8 mouse cellular contexts compared by ENCODE assay signal in genomic region chr1:20058245-20058644, GRCm38 (mm10).
DNase-seq lines count a peak whose midpoint lies in the region; ATAC-seq and TF ChIP-seq lines count a peak whose summit lies in the region.

No protein-coding gene starts in this region.

- no peak overlapping the region for H3K4me2 ChIP-seq in heart, embryonic 11.5 days
- H3K4me2 ChIP-seq in heart, postnatal 0 days (ENCODE audit: low read depth, low read length): no peak overlapping the region
- H3K4me2 ChIP-seq in midbrain, embryonic 14.5 days (ENCODE audit: low read length): no peak overlapping the region

- TF ChIP-seq CTCF in heart, postnatal 0 days (IDR thresholded peaks at IDR 0.05; ENCODE audit: low read depth): no peak

- no peak for TF ChIP-seq EP300 in heart, postnatal 0 days (IDR thresholded peaks at IDR 0.05; ENCODE audit: low read depth)

- H3K27me3 ChIP-seq in heart, embryonic 11.5 days (ENCODE audit: control insufficient read depth, insufficient read depth, low read length): no peaks in the 10 kb centered on the region
- no peaks in the 10 kb centered on the region for H3K27me3 ChIP-seq in heart, postnatal 0 days (ENCODE audit: control insufficient read depth, insufficient read depth, low read length)
- H3K27me3 ChIP-seq in midbrain, embryonic 14.5 days (ENCODE audit: control insufficient read depth, insufficient read depth, low read length): no peaks in the 10 kb centered on the region

- H3K27ac ChIP-seq in heart, embryonic 11.5 days (ENCODE audit: low read depth, low read length): no peak overlapping the region
- H3K27ac ChIP-seq in heart, postnatal 0 days (ENCODE audit: low read depth): no peak overlapping the region
- no peak overlapping the region for H3K27ac ChIP-seq in midbrain, embryonic 14.5 days (replicated peaks; ENCODE audit: low read depth, low read length)

- WGBS in heart, embryonic 11.5 days (ENCODE audit: insufficient replicate concordance): 58% methylated on average over 3 of the region's 3 CpGs
- WGBS in heart, postnatal 0 days: 40% methylated on average over 3 of the region's 3 CpGs
- 56% methylated on average over 3 of the region's 3 CpGs for WGBS in midbrain, embryonic 14.5 days

- no peaks in the 10 kb centered on the region for H3K9me3 ChIP-seq in heart, embryonic 11.5 days (replicated peaks; ENCODE audit: control insufficient read depth, low read length)
- no peaks in the 10 kb centered on the region for H3K9me3 ChIP-seq in heart, postnatal 0 days (replicated peaks; ENCODE audit: control insufficient read depth, low read length)
- H3K9me3 ChIP-seq in midbrain, embryonic 14.5 days (ENCODE audit: control insufficient read depth, low read length): no peaks in the 10 kb centered on the region

- no peak overlapping the region for H3K4me3 ChIP-seq in heart, embryonic 11.5 days (ENCODE audit: low read depth, low read length)
- no peak overlapping the region for H3K4me3 ChIP-seq in heart, postnatal 0 days (ENCODE audit: low read depth, low read length)
- H3K4me3 ChIP-seq in midbrain, embryonic 14.5 days (replicated peaks; ENCODE audit: low read depth, low read length): no peak overlapping the region

- no peaks in the 10 kb centered on the region for H3K4me1 ChIP-seq in heart, embryonic 11.5 days (ENCODE audit: control insufficient read depth, insufficient read depth, low read length)
- no peaks in the 10 kb centered on the region for H3K4me1 ChIP-seq in heart, postnatal 0 days (ENCODE audit: control insufficient read depth, insufficient read depth)
- H3K4me1 ChIP-seq in midbrain, embryonic 14.5 days (ENCODE audit: control insufficient read depth, insufficient read depth, low read length): no peaks in the 10 kb centered on the region

- DNase-seq in heart, adult 11 months: peak; percentile 96
- DNase-seq in urinary bladder, postnatal 14 days (ENCODE audit: low spot score): peak; percentile 3
- DNase-seq in urinary bladder, adult 2 months (ENCODE audit: low spot score): no peak
- DNase-seq in heart, postnatal 0 days (ENCODE audit: low spot score): peak; percentile 52
- peak; percentile 18 for DNase-seq in midbrain, embryonic 14.5 days

- H3K9ac ChIP-seq in heart, embryonic 11.5 days (ENCODE audit: low read depth, low read length): no peak overlapping the region
- H3K9ac ChIP-seq in heart, postnatal 0 days (replicated peaks; ENCODE audit: low read depth, low read length): no peak overlapping the region
- H3K9ac ChIP-seq in midbrain, embryonic 14.5 days (replicated peaks; ENCODE audit: low read length): no peak overlapping the region

- H3K36me3 ChIP-seq in heart, embryonic 11.5 days (ENCODE audit: control insufficient read depth, insufficient read depth, low read length): no peaks in the 10 kb centered on the region
- H3K36me3 ChIP-seq in heart, postnatal 0 days (replicated peaks; ENCODE audit: control insufficient read depth, insufficient read depth, low read length): no peaks in the 10 kb centered on the region
- H3K36me3 ChIP-seq in midbrain, embryonic 14.5 days (ENCODE audit: control insufficient read depth, insufficient read depth, low read length): no peaks in the 10 kb centered on the region

- no peak; the same call in 1 of the 2 replicates for ATAC-seq in heart, embryonic 11.5 days (replicated peaks; ENCODE audit: insufficient number of reproducible peaks, low FRiP score, low TSS enrichment)
- ATAC-seq in heart, postnatal 0 days (ENCODE audit: insufficient read depth, low read depth): peak; percentile 70
- no peak for ATAC-seq in midbrain, embryonic 14.5 days (ENCODE audit: low FRiP score, low TSS enrichment)
- no peak for ATAC-seq in megakaryocyte, adult 5-6 weeks (ENCODE audit: poor library complexity, severe bottlenecking)
- ATAC-seq in erythroid progenitor cell, adult 5-6 weeks (replicated peaks; ENCODE audit: low FRiP score, poor library complexity, severe bottlenecking): no peak
